Mouse (Mus musculus) cerebellum, adult 2 months (tissue): Measurements from ENCODE around the gene Ccdc151.

ENCODE experiments used
- CTCF ChIP-seq: fragments of 200-500 bp; IDR thresholded peaks from 2 replicates; pipeline ENCODE4 v1.5.1; 2011; ENCODE audit warnings: low read depth, mild to moderate bottlenecking, control low read depth, low read length, moderate library complexity, borderline replicate concordance; ENCODE audit not compliant: insufficient read depth
- POLR2A ChIP-seq: fragments of 200-500 bp; IDR thresholded peaks from 2 replicates; pipeline ENCODE4 v1.6.1; 2011; ENCODE audit warnings: low read length, control low read depth, borderline replicate concordance; ENCODE audit not compliant: insufficient read depth

GRCm38 (mm10) chr9:22030386-22030785 is 28.0 kb upstream of the Ccdc151 start:
- TF ChIP-seq CTCF (no peak), POLR2A (no peak)
